Mouse (Mus musculus) spleen, adult 2 months (tissue): ENCODE data around the gene Usp40.

Experiments
- CTCF ChIP-seq: fragments of 200-500 bp; IDR thresholded peaks from 2 replicates; pipeline ENCODE4 v1.5.1; 2011; ENCODE audit warnings: mild to moderate bottlenecking, inconsistent platforms; ENCODE audit not compliant: insufficient read depth, insufficient read length, insufficient replicate concordance; ENCODE audit errors: extremely low read depth
- POLR2A ChIP-seq: fragments of 200-500 bp; IDR thresholded peaks from 2 replicates; pipeline ENCODE4 v1.6.1; 2011; ENCODE audit warnings: low read depth, low read length, inconsistent platforms

DNA sequence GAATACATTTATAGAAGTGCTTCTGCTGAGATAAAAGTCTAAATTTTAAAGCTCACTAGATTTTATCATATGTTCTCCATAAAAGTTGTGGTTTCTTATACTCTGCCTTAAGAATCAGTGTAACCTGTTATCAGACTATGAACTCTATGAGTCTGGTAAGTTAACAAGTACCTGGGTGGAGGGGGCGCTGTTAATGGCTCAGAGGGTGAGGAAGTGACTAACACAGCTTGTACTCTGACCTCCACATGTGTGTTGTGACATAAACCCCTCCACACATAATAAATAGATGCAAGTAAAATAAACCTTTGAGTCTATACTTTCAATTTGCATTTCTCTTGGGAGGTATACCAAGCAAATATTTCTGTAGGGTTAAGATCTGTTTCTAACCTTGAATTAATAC lies 97.9 kb downstream of the Usp40 start:
- TF ChIP-seq CTCF (no peak), POLR2A (no peak)
